Mouse (Mus musculus): ENCODE results near the gene Rasgrf2. TPM values are rescaled to one million over a fixed set of nuclear protein-coding genes. Genes with fewer than 3 reads are reported as not detected.
"Not testable (repeated sequence)": the region's sequence is repeated elsewhere in the genome, so short reads cannot be mapped to it uniquely, and the experiment has no call there.

Rasgrf2 gene
- 5.0 and 11.2 TPM in 2 replicates for polyA plus RNA-seq (2012; rRNA removed)

- DNase-seq (ENCODE audit: low read depth, low spot score), result no peak
- WGBS, result 2% methylated on average over 70 of the region's 70 CpGs
Measured at GRCm38 (mm10) chr13:92131384-92132150, at the start of gene Rasgrf2. Gene Rasgrf2 (minus strand): TSS chr13:92131656.

GRCm38 (mm10) chr13:92172686-92173085, 41.2 kb upstream of the Rasgrf2 start:
- 76% methylated on average over 8 of the region's 8 CpGs for WGBS
- not testable (repeated sequence) for DNase-seq (ENCODE audit: low read depth, low spot score)

GRCm38 (mm10) chr13:92150551-92150950, 19.1 kb upstream of the Rasgrf2 start:
- no peak for DNase-seq (ENCODE audit: low read depth, low spot score)
- WGBS, result 61% methylated on average over 3 of the region's 3 CpGs

- WGBS, result 81% methylated on average over 4 of the region's 4 CpGs
- no peak for DNase-seq (ENCODE audit: low read depth, low spot score)
Measured at GRCm38 (mm10) chr13:92148858-92149257, 17.4 kb upstream of the Rasgrf2 start.

- 75% methylated on average over 3 of the region's 3 CpGs for WGBS
- no peak for DNase-seq (ENCODE audit: low read depth, low spot score)
Measured at GRCm38 (mm10) chr13:92134792-92135191, 3.3 kb upstream of the Rasgrf2 start.

GRCm38 (mm10) chr13:92132599-92132998, 1.1 kb upstream of the Rasgrf2 start:
- WGBS, result 61% methylated on average over 2 of the region's 2 CpGs
- no peak for DNase-seq (ENCODE audit: low read depth, low spot score)

GRCm38 (mm10) chr13:92130994-92131383, 467 bp downstream of the Rasgrf2 start:
- DNase-seq (ENCODE audit: low read depth, low spot score), result no peak
- WGBS, result 10% methylated on average over 22 of the region's 22 CpGs

- 65% methylated on average over 4 of the region's 4 CpGs for WGBS
- DNase-seq (ENCODE audit: low read depth, low spot score), result no peak
Measured at GRCm38 (mm10) chr13:92129877-92130276, 1.6 kb downstream of the Rasgrf2 start.

GRCm38 (mm10) chr13:92125902-92126301, 5.6 kb downstream of the Rasgrf2 start:
- no peak for DNase-seq (ENCODE audit: low read depth, low spot score)
- 91% methylated on average over 5 of the region's 5 CpGs for WGBS

GRCm38 (mm10) chr13:92119623-92120022, 11.8 kb downstream of the Rasgrf2 start:
- 72% methylated on average over 5 of the region's 5 CpGs for WGBS
- DNase-seq (ENCODE audit: low read depth, low spot score), result no peak

GRCm38 (mm10) chr13:92114076-92114475, 17.4 kb downstream of the Rasgrf2 start:
- 30% methylated on average over 3 of the region's 3 CpGs for WGBS
- DNase-seq (ENCODE audit: low read depth, low spot score), result no peak

- 70% methylated on average over 4 of the region's 4 CpGs for WGBS
Measured at GRCm38 (mm10) chr13:92108237-92108636, 23.2 kb downstream of the Rasgrf2 start.

GRCm38 (mm10) chr13:92104259-92104658, 27.2 kb downstream of the Rasgrf2 start:
- no peak for DNase-seq (ENCODE audit: low read depth, low spot score)
- 9% methylated on average over 7 of the region's 7 CpGs for WGBS

More at GRCm38 (mm10) chr13:92108237-92108636, 23.2 kb downstream of the Rasgrf2 start:
- DNase-seq (ENCODE audit: low read depth, low spot score), result no peak

- no peak for DNase-seq (ENCODE audit: low read depth, low spot score)
- WGBS, result 35% methylated on average over 7 of the region's 7 CpGs
Measured at GRCm38 (mm10) chr13:92098484-92098883, 33.0 kb downstream of the Rasgrf2 start.

GRCm38 (mm10) chr13:92095131-92096090, 36.0 kb downstream of the Rasgrf2 start:
- WGBS, result 44% methylated on average over 12 of the region's 12 CpGs
- no peak for DNase-seq (ENCODE audit: low read depth, low spot score)

- DNase-seq (ENCODE audit: low read depth, low spot score), result no peak
Measured at GRCm38 (mm10) chr13:92093712-92094290, 37.7 kb downstream of the Rasgrf2 start.

GRCm38 (mm10) chr13:92073111-92073510, 58.3 kb downstream of the Rasgrf2 start:
- no peak for DNase-seq (ENCODE audit: low read depth, low spot score)
- 66% methylated on average over 1 of the region's 1 CpGs for WGBS

More at GRCm38 (mm10) chr13:92093712-92094290, 37.7 kb downstream of the Rasgrf2 start:
- 28% methylated on average over 6 of the region's 6 CpGs for WGBS

GRCm38 (mm10) chr13:92068651-92069050, 62.8 kb downstream of the Rasgrf2 start:
- DNase-seq (ENCODE audit: low read depth, low spot score), result no peak

GRCm38 (mm10) chr13:92067831-92068230, 63.6 kb downstream of the Rasgrf2 start:
- WGBS, result 84% methylated on average over 2 of the region's 2 CpGs
- no peak for DNase-seq (ENCODE audit: low read depth, low spot score)

- 94% methylated on average over 12 of the region's 12 CpGs for WGBS
- no peak for DNase-seq (ENCODE audit: low read depth, low spot score)
Measured at GRCm38 (mm10) chr13:92053748-92054147, 77.7 kb downstream of the Rasgrf2 start.
